Comparison of ENCODE assay signal across 8 mouse cellular contexts in the genomic region with DNA sequence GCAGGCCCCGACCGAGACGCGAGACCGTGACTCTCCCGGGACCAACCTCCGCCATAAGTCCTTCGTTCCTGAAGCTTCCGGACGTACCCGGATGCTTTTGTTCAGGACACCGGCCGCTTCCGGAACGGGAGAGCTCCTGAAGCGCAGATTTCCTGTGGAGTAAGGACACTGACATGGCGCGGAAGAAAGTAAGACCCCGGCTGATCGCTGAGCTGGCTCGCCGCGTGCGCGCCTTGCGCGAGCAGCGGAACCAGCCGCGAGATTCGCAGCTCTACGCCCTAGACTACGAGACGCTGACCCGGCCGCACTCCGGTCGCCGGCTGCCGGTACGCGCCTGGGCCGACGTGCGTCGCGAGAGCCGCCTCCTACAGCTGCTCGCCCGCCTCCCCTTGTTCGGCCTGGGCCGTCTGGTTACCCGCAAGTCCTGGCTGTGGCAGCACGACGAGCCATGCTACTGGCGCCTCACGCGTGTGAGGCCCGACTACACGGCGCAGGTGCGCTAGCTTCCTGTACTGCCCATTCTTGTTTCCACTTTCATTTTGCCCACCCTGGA. TPM values are rescaled to one million over a fixed set of nuclear protein-coding genes. Genes with fewer than 3 reads are reported as not detected.
DNase-seq lines count a peak whose midpoint lies in the region; ATAC-seq and TF ChIP-seq lines count a peak whose summit lies in the region.

Gene Eme2, minus strand, starts transcription at position 93 of the 553 bp plus-strand sequence.
Gene Mrps34, plus strand, starts transcription at position 122 of the 553 bp plus-strand sequence.

- WGBS in embryonic facial prominence, embryonic 11.5 days: under 1% methylated on average over 61 of the region's 62 CpGs
- under 1% methylated on average over 62 of the region's 62 CpGs for WGBS in intestine, postnatal 0 days
- under 1% methylated on average over 62 of the region's 62 CpGs for WGBS in limb, embryonic 11.5 days
- under 1% methylated on average over 62 of the region's 62 CpGs for WGBS in midbrain, embryonic 13.5 days
- WGBS in small intestine, adult 2 months: under 1% methylated on average over 62 of the region's 62 CpGs

- H3K4me3 ChIP-seq in embryonic facial prominence, embryonic 11.5 days (ENCODE audit: low read depth, low read length): peak within 1 kb of the TSS; percentile 89
- peak within 1 kb of the TSS; percentile 85 for H3K4me3 ChIP-seq in intestine, postnatal 0 days (ENCODE audit: low read depth, low read length)
- peak within 1 kb of the TSS; percentile 81 for H3K4me3 ChIP-seq in limb, embryonic 11.5 days (ENCODE audit: low read depth, low read length)
- H3K4me3 ChIP-seq in midbrain, embryonic 13.5 days (replicated peaks): peak within 1 kb of the TSS; percentile 89
- peak within 1 kb of the TSS; percentile 72 for H3K4me3 ChIP-seq in small intestine, adult 2 months (ENCODE audit: low read depth, low read length)

- peak within 1 kb of the TSS; percentile 62 for H3K27ac ChIP-seq in embryonic facial prominence, embryonic 11.5 days (replicated peaks; ENCODE audit: low read depth, low read length)
- peak within 1 kb of the TSS; percentile 86 for H3K27ac ChIP-seq in intestine, postnatal 0 days (ENCODE audit: low read depth, low read length)
- H3K27ac ChIP-seq in limb, embryonic 11.5 days (replicated peaks; ENCODE audit: low read depth, low read length): peak within 1 kb of the TSS; percentile 1; the same call in 1 of the 2 replicates
- H3K27ac ChIP-seq in midbrain, embryonic 13.5 days: peak within 1 kb of the TSS; percentile 87
- H3K27ac ChIP-seq in small intestine, adult 2 months (ENCODE audit: insufficient read depth, low read depth, low read length): peak within 1 kb of the TSS; percentile 73

- no peaks in the 10 kb centered on the region for H3K9me3 ChIP-seq in embryonic facial prominence, embryonic 11.5 days (replicated peaks; ENCODE audit: control insufficient read depth, low read length)
- H3K9me3 ChIP-seq in intestine, postnatal 0 days (ENCODE audit: control insufficient read depth): no peaks in the 10 kb centered on the region
- H3K9me3 ChIP-seq in limb, embryonic 11.5 days (ENCODE audit: control insufficient read depth, low read length): no peaks in the 10 kb centered on the region
- H3K9me3 ChIP-seq in midbrain, embryonic 13.5 days: no peaks in the 10 kb centered on the region

- H3K27me3 ChIP-seq in embryonic facial prominence, embryonic 11.5 days (ENCODE audit: control insufficient read depth, insufficient read depth, low read length): no peaks in the 10 kb centered on the region
- H3K27me3 ChIP-seq in intestine, postnatal 0 days (replicated peaks; ENCODE audit: control insufficient read depth, insufficient read depth, low read length): no peaks in the 10 kb centered on the region
- no peaks in the 10 kb centered on the region for H3K27me3 ChIP-seq in limb, embryonic 11.5 days (ENCODE audit: control insufficient read depth, insufficient read depth, low read length)
- H3K27me3 ChIP-seq in midbrain, embryonic 13.5 days: no peaks in the 10 kb centered on the region
- H3K27me3 ChIP-seq in small intestine, adult 2 months (ENCODE audit: control insufficient read depth, insufficient read depth, low read length): no peaks in the 10 kb centered on the region

- no peak; the same call in 1 of the 2 replicates for TF ChIP-seq POLR2A in small intestine, adult 2 months (IDR thresholded peaks at IDR 0.05; ENCODE audit: low read depth, low read length)

- DNase-seq in 3134 (ENCODE audit: extremely low read depth, insufficient read length, low spot score): peak; percentile 89
- DNase-seq in adrenal gland, postnatal 14 days: peak; percentile 92
- DNase-seq in embryonic facial prominence, embryonic 11.5 days (ENCODE audit: low spot score): peak; percentile 92
- peak; percentile 89 for DNase-seq in limb, embryonic 11.5 days (ENCODE audit: low spot score)

- peak within 1 kb of the TSS; percentile 84 for H3K9ac ChIP-seq in embryonic facial prominence, embryonic 11.5 days (replicated peaks; ENCODE audit: low read length)
- H3K9ac ChIP-seq in intestine, postnatal 0 days (ENCODE audit: low read depth, low read length): peak within 1 kb of the TSS; percentile 88
- H3K9ac ChIP-seq in limb, embryonic 11.5 days (ENCODE audit: low read length): peak within 1 kb of the TSS; percentile 70
- H3K9ac ChIP-seq in midbrain, embryonic 13.5 days (replicated peaks): peak within 1 kb of the TSS; percentile 95

- ATAC-seq in embryonic facial prominence, embryonic 11.5 days (replicated peaks; ENCODE audit: insufficient number of reproducible peaks, low FRiP score, low TSS enrichment, low read depth): 0 out of 2 replicates have a peak, but pooled peaks have one; percentile 20
- peak; percentile 69 for ATAC-seq in granulocyte monocyte progenitor cell, adult 5-6 weeks (replicated peaks; ENCODE audit: poor library complexity, severe bottlenecking)
- peak; percentile 65 for ATAC-seq in intestine, postnatal 0 days
- ATAC-seq in limb, embryonic 11.5 days (ENCODE audit: insufficient number of reproducible peaks, low FRiP score, low TSS enrichment, low read depth): peak; percentile 20; the same call in 1 of the 2 replicates
- ATAC-seq in midbrain, embryonic 13.5 days: peak; percentile 67

- TF ChIP-seq CTCF in intestine, postnatal 0 days (IDR thresholded peaks at IDR 0.05; ENCODE audit: low read depth): no peak
- no peak for TF ChIP-seq CTCF in small intestine, adult 2 months (IDR thresholded peaks at IDR 0.05; ENCODE audit: extremely low read depth, insufficient read length, insufficient replicate concordance, low read depth, low read length)

- H3K4me2 ChIP-seq in embryonic facial prominence, embryonic 11.5 days (ENCODE audit: low read depth, low read length): peak within 1 kb of the TSS; percentile 95
- H3K4me2 ChIP-seq in intestine, postnatal 0 days (replicated peaks; ENCODE audit: low read depth): peak within 1 kb of the TSS; percentile 94
- peak within 1 kb of the TSS; percentile 59 for H3K4me2 ChIP-seq in limb, embryonic 11.5 days (ENCODE audit: low read depth, severe bottlenecking)
- H3K4me2 ChIP-seq in midbrain, embryonic 13.5 days (replicated peaks): peak within 1 kb of the TSS; percentile 90

- H3K4me1 ChIP-seq in embryonic facial prominence, embryonic 11.5 days (ENCODE audit: control insufficient read depth, insufficient read depth, low read length): peaks cover 9% of the 10 kb centered on the region
- 0 out of 2 replicates have a peak, but pooled peaks cover 7% of the 10 kb centered on the region for H3K4me1 ChIP-seq in intestine, postnatal 0 days (replicated peaks; ENCODE audit: control insufficient read depth, insufficient read depth, low read length)
- peaks cover 25% of the 10 kb centered on the region for H3K4me1 ChIP-seq in limb, embryonic 11.5 days (ENCODE audit: control insufficient read depth, insufficient read depth, low read length)
- H3K4me1 ChIP-seq in midbrain, embryonic 13.5 days (replicated peaks): peaks cover 46% of the 10 kb centered on the region
- peaks cover 11% of the 10 kb centered on the region for H3K4me1 ChIP-seq in small intestine, adult 2 months (ENCODE audit: control insufficient read depth, insufficient read depth, insufficient read length, low read length)

- peaks cover 16% of the 10 kb centered on the region for H3K36me3 ChIP-seq in embryonic facial prominence, embryonic 11.5 days (replicated peaks; ENCODE audit: control insufficient read depth, insufficient read depth, low read depth, low read length)
- H3K36me3 ChIP-seq in intestine, postnatal 0 days (ENCODE audit: control insufficient read depth, insufficient read depth): peaks cover 59% of the 10 kb centered on the region
- peaks cover 43% of the 10 kb centered on the region for H3K36me3 ChIP-seq in limb, embryonic 11.5 days (ENCODE audit: control insufficient read depth, insufficient read depth, low read length)
- H3K36me3 ChIP-seq in midbrain, embryonic 13.5 days: peaks cover 69% of the 10 kb centered on the region
- H3K36me3 ChIP-seq in small intestine, adult 2 months (ENCODE audit: control insufficient read depth, insufficient read depth, low read length): peaks cover 45% of the 10 kb centered on the region

RNA-seq across cellular contexts. Expression of gene Eme2, which starts in this region (rescaled TPM):
- total RNA-seq in adrenal gland, postnatal 14 days (2021): 36.7 and 43.1 TPM in 2 replicates
- polyA plus RNA-seq in embryonic facial prominence, embryonic 11.5 days (2014; fragmentation: Nextera tagmentation; extraction: Ambion mirVana): 15.9 and 18.2 TPM in 2 replicates
- 8.9 and 15.1 TPM in 2 replicates for total RNA-seq in granulocyte monocyte progenitor cell, adult 5-6 weeks (2014; fragmentation: Nextera tagmentation)
- 12.5 and 14.9 TPM in 2 replicates for total RNA-seq in granulocyte monocyte progenitor cell, adult 5-6 weeks (2017)
- 16.7 and 18.5 TPM in 2 replicates for polyA plus RNA-seq in intestine, postnatal 0 days (2015; fragmentation: Nextera tagmentation; extraction: Ambion mirVana)
- polyA plus RNA-seq in limb, embryonic 11.5 days (2014; fragmentation: Nextera tagmentation; extraction: Ambion mirVana): 20.5 and 20.8 TPM in 2 replicates
- polyA plus RNA-seq in midbrain, embryonic 13.5 days (2015; fragmentation: Nextera tagmentation; extraction: Ambion mirVana): 36.8 and 38.4 TPM in 2 replicates
- 20.3 and 21.0 TPM in 2 replicates for polyA plus RNA-seq in small intestine, adult 2 months (2012; rRNA removed)

RNA-seq across cellular contexts. Expression of gene Mrps34, which starts in this region (rescaled TPM):
- 133 and 145 TPM in 2 replicates for total RNA-seq in adrenal gland, postnatal 14 days (2021)
- 68.6 and 84.7 TPM in 2 replicates for polyA plus RNA-seq in embryonic facial prominence, embryonic 11.5 days (2014; fragmentation: Nextera tagmentation; extraction: Ambion mirVana)
- 62.0 and 75.0 TPM in 2 replicates for total RNA-seq in granulocyte monocyte progenitor cell, adult 5-6 weeks (2014; fragmentation: Nextera tagmentation)
- 36.7 and 41.9 TPM in 2 replicates for total RNA-seq in granulocyte monocyte progenitor cell, adult 5-6 weeks (2017)
- polyA plus RNA-seq in intestine, postnatal 0 days (2015; fragmentation: Nextera tagmentation; extraction: Ambion mirVana): 132 and 141 TPM in 2 replicates
- 82.3 and 84.8 TPM in 2 replicates for polyA plus RNA-seq in limb, embryonic 11.5 days (2014; fragmentation: Nextera tagmentation; extraction: Ambion mirVana)
- polyA plus RNA-seq in midbrain, embryonic 13.5 days (2015; fragmentation: Nextera tagmentation; extraction: Ambion mirVana): 73.0 and 82.3 TPM in 2 replicates
- polyA plus RNA-seq in small intestine, adult 2 months (2012; rRNA removed): 244 and 319 TPM in 2 replicates

Comparison
In these comparisons a context has a peak if more than half of its experiments do, and no peak if none do; other contexts are left out.
1. Peak in every context shown above with its lines: DNase-seq, ATAC-seq, H3K4me3 ChIP-seq and H3K27ac ChIP-seq.
2. H3K27ac ChIP-seq: peak in every context shown above with its lines; median percentile 87 in midbrain, embryonic 13.5 days; 86 in intestine, postnatal 0 days; 73 in small intestine, adult 2 months; 62 in embryonic facial prominence, embryonic 11.5 days; 1 in limb, embryonic 11.5 days.